Mouse (Mus musculus) forelimb bud, embryonic 11.5 days (tissue): ENCODE data around the gene Sdc4.

ENCODE experiments used
- DNase-seq: peaks from one replicate; pipeline ENCODE4 v3.0.0-alpha.2; 2012; ENCODE audit warnings: low read depth, low spot score

Gene Sdc4

DNA sequence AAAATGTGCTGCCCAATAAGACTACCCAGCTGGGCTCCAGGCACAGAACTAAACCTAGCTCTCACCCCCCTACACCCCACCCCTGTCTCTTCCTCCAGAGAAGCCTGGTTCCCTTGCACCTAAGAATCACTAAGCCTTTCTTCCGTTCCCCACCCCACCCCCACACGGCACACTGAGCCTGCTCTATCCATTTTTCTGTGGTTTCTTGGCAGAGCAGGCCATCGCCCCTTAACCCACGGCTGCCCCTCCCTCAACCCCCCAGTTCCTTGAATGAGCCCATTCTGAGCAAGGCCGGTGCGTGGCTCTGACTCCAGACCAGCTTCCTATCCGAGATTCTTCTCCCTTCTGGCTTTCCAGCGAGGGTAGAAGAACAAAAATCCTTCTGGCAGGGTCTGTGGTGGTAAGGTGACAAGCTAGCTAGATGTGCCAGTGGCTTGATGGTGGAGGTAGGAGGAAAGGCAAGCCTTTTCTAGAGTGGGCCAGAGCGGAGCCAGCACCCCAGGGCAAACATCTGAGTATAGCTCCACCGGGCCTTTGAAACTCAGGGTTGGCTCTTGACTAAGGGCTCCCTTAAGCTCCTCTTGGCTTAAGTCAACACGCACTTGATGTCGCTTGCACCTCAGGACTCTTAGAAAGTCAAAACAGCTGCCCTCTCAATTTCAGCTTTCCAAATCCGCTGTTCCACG, 40.1 kb downstream of the Sdc4 start:
- DNase-seq: no peak

DNA sequence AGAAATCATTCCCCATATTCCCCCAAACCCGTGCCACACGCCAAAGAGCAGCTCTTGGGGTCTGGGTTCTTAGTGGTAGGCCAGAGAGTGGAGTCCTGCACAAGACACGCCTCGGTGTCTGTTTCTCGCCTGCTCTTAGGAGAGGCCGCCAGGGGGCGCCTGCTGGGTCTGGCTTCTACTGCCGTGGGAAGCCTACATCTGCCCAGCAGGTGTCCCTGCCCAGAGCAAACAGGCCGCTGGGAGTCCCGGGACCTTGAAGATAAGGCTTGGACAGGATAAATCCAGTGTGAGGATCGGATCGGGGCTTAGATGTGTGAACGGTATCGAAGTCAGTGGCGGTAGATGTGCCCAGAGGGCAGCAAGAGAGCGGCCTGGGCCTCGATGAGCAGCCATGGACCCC, 40.8 kb downstream of the Sdc4 start, which contains the start of gene Rbpjl:
Gene Rbpjl, plus strand, starts transcription at position 236 of the 400 bp plus-strand sequence.
- DNase-seq: peak; percentile 86

DNA sequence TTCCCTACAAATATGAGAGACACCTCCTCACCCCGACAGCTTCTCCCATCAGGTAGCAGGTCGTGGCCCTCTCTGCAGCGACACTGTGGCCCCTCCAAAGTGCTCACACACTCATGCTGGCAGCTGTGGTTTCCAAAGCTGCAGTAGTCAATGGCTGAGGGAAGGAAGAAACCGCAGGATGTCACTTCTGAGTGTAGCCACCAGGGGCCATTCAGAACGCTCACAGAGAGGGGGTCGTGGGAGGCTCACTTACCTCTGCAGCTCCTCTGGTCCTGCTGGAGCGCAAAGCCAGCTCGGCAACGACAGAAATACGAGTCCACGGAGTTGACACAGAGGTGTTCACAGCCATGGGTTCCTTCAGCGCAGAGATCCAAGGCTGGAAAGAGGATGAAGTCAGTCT, 46.8 kb downstream of the Sdc4 start:
- no peak for DNase-seq

DNA sequence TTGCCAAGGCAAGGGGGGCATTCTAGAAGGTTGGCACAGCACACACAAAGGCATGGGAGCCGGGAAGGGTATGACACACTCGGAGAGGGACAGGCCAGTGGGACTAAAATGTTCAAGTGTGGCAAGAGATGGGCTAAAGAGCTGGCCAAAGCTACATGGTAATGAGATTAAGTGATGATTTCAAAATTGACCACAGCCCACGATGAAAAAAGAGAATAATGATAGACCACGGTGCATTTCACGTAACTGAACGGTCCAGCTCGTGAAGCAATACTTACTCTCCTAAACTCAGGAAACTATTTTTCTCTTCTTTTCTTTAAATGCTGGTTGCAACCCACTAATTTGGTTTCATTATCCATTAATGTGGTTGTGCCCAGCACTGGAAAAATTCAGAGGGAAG, 47.6 kb downstream of the Sdc4 start:
- DNase-seq: no peak

DNA sequence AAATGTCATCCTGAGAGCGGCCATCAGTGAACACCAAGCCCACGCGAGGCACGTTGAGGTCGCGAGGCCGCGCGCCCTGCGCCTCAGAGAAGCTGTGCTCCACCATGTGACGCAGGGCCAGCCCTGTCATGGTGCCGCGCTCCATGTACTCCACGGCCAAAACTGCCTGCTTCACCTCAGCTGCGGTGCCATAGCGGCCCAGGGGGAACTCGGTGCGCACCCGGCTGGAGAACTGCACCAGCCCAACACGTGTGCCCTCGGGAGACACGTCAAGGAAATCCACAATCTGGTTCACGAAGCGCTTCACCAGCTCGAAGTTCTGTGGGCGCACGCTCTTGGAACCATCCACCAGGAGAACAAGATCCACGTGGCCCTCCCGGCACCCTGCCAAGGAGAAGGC, 50.6 kb downstream of the Sdc4 start:
- DNase-seq: no peak

DNA sequence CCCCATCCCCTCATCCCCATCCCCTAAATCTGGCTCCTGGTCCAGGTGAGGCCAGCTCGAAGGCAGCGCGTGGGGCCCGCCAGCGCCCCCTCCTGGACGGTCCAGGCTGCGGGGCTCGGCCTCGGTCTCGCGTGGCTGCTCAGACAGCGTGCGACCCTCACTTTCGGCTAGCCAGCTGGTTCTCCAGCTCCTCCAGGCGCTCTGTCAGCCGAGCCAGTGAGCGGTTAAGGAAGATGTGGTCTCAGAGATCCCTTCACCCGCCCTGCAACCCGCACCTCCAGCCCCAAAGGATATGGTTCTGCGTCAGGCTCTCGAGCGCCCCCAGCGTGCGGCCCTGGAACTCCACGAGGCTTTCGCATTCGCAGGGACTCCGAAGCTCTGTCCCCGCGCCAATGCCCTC, 54.2 kb downstream of the Sdc4 start:
- peak; percentile 83 for DNase-seq

DNA sequence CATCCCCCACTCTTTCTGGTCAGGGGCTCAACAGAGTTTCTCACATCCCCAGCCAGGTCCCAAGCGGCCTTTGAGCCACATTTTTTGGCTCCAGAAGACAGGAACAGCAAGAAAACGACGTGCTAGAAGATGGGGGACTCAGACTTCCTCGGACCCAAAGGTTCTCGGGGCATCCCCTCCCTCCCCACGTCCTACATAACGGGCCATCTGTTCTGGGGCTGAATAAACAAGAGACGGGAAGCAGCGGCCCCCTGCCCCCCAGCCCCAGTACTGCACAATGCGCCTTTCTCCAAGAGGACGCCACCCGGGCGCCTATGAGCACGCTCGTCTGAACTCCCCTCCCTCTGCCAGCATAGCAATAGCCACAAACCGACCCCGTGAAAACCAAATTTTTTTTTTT, 54.7 kb downstream of the Sdc4 start, which contains the start of gene Slpi:
Gene Slpi, minus strand, starts transcription at position 76 of the 400 bp plus-strand sequence.
- peak; percentile 60 for DNase-seq

DNA sequence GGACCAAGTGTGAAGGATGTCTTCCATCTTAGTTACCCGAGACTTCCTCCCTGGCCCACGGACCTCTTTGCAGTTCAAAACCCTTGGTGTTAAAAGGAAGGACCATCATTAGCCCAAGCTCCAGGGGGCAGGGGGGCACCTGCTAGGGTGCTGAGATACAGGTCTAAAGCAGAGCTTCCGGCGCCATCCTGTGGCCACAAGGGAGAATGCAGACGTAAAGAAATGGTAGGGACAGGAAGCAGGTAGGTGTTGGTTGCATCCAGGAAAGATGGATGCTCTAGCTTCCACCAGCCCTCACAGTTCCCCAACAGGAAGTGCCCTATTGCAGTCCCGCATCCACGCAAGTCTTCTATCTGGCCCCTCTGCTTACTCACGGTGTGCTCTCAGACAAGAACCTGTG, 56.7 kb downstream of the Sdc4 start:
- DNase-seq: no peak

DNA sequence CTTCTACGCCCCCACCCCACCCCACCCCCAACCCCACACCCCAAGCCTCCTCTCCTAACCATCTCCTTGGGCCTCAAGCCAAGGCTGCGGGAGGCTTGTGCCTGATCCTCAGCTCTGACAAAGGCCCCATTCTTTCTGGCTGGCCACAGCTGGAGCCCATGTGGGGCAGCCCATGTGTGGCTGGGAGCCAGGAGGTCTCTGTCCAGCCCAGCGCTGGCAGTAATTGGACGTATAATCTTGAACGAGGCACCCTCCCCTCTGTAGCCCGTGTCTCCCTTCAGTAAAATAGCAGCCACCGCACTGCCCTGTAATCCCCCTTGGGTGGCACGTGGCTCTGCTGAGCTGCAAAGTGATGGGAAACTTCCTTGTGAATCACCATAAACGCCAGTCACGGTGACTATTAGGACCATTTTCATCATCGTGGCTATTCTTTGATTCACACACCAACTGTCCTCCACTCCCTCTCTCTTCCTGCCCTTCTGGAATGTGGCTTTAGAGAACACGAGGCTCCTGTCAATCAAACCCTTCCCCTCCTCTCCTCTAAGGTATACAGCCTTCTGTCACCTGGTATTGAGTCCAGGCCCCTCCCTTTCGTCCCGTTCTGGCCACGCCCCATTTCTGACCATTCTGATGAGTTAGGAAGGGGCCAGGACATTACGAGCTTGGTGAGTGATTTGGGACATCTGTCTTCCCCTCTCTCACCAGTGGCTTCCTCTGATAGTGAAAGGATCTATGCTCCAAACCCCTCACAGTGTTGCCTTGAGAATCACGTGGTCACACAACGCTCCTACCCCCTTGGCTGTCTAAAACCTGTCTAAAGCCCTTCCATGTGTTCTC, 57.5 kb downstream of the Sdc4 start:
- DNase-seq: peak; percentile 66

DNA sequence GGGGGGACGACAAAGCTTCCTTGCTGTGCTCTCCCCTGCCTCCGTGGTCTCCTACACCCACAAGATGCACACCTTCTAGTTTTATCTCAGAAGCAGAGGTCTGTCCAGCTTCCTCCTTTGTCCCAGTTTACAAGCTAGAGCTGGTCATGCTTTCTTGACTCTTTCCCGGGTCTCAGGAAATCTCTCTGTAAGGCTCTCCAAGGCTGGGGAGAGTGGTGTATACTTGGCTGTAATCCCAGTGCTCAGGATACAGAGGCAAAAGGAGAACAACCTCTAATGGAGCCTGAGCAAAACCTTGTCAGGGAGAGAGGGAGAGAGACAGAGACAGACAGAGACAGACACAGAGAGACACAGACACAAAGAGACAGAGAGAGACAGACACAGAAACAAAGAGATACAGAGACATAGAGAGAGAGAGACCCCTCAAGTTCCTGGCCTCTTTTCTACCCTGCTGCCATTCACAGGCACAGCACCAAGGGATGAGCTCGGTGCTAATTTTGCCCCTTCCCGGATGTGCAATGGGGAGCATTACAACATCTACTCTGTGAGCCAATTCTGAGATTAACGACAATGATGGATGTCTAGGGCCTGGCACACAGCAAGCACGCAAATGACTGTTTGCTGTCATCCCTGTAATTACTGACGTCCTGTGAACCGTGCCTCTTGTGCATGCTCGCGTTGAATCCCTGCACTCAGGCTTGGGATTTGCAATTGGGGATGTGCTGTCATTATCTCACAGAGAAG, 59.9 kb downstream of the Sdc4 start:
- DNase-seq: no peak

DNA sequence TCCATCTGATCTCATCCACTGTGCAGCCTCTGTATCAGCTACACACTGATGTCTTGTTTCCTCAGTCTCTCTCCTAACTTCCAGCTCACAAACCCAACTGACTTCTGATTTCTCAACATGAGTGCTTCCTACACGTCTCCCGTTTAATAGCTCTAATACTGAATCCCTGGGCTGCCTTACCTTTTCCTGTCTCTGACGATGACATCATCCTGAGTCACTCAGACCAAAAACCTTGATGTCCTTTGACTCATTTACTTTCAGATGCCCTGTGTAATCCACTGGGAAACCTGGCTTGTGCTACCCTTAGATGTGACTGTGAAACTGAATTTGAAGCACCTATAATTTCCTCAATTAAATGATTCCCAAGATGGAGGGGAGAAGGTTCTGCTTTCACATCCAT, 60.7 kb downstream of the Sdc4 start:
- no peak for DNase-seq

DNA sequence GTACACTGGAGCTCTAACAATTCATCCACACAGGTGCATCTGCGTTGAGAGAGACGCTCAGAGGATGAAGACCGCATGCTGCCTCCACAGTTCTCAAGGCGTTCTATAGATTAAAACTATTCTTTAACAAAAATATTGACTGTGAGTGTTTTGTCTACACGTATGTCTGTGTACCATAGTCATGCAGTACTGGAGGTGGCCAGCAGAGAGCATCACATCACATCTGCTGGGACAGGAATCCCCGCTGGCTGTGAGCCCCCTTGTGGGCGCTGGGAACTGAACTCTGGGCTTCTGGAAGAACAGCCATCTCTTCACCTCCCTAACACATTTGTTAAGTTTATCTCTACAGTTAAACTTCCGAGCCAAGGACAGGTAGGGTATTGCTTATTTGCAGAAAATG, 62.0 kb downstream of the Sdc4 start:
- no peak for DNase-seq

DNA sequence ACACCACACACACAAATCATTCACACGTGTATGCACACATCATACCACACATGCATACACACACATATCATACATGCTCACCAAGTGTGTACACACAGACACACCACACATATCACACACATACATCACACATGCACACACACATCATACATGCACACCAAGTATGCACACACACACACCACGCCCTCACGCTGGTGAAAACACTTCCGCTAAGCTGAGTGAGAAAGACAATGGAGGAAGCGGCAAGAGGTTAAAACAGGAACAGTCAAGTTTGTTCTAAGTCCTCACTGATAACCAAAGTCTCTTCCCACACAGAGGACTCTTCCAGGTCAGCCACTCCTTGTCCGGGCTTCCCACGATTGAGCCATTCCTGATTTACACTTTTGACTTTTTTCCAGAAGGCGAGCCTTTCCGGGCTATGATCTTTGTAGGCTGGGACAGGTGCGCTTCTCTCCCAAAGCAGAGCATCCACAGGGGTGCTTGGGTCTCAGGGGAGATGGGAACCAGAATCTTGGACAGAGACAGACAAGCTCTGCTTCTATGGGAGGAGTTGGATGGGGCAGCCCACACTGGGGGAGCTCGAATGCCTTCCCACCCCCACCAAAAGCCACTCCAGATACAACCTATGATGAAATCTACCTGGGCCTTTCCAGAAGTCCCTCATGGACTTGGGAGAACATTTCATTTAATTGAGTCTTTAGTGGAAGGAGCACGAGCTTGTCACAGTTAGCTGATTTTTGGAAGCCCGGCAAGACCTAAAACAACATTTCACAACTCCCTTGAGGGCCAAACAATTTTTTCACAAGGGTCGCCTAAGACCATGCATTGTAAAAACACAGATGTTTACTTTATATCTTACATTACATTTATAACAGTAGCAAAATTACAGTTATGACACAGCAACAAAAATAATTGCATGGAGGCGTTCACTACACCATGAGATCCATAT, 65.9 kb downstream of the Sdc4 start:
- DNase-seq: no peak
